Mouse (Mus musculus): ENCODE data around the gene Fnbp4. TPM values are rescaled to one million over a fixed set of nuclear protein-coding genes. Genes with fewer than 3 reads are reported as not detected.

Fnbp4 gene
- polyA plus RNA-seq, 1 experiment from 2014 or later = 147 TPM

- Histone ChIP-seq H3K4me1 (replicated peaks) (no peaks in the 10 kb centered on the region), H3K9me3 (no peaks in the 10 kb centered on the region), H3K9ac (replicated peaks) (no peak overlapping the region), H3K36me3 (no peaks in the 10 kb centered on the region), H3K4me3 (replicated peaks) (no peak overlapping the region), H3K4me2 (no peak overlapping the region), H3K27me3 (no peaks in the 10 kb centered on the region), H3K27ac (no peak overlapping the region)
- WGBS = 86% methylated on average over 11 of the region's 11 CpGs
- ATAC-seq (ENCODE audit: insufficient number of reproducible peaks, insufficient read depth, low FRiP score, low TSS enrichment, low read depth) = no peak
Measured at GRCm38 (mm10) chr2:90825515-90826172, 80.5 kb downstream of the Fnbp4 start.

GRCm38 (mm10) chr2:90828739-90829138, 83.6 kb downstream of the Fnbp4 start:
- no peak overlapping the region for H3K4me3 ChIP-seq (replicated peaks)
- no peaks in the 10 kb centered on the region for H3K4me1 ChIP-seq (replicated peaks)
- no peak overlapping the region for H3K4me2 ChIP-seq
- ATAC-seq (ENCODE audit: insufficient number of reproducible peaks, insufficient read depth, low FRiP score, low TSS enrichment, low read depth) = no peak
- no peaks in the 10 kb centered on the region for H3K27me3 ChIP-seq
- H3K9ac ChIP-seq (replicated peaks) = no peak overlapping the region
- H3K9me3 ChIP-seq = no peaks in the 10 kb centered on the region
- H3K36me3 ChIP-seq = no peaks in the 10 kb centered on the region
- WGBS = 65% methylated on average over 7 of the region's 7 CpGs
- H3K27ac ChIP-seq = no peak overlapping the region

Other genes with a start within 250 kb of the Fnbp4 start
- 1.3 and 1.5 TPM in 2 replicates for gene Ptprj, start 164.7 kb upstream of the Fnbp4 start, polyA plus RNA-seq (2016; fragmentation: Nextera tagmentation; extraction: Ambion mirVana)
- 60.9 and 63.4 TPM in 2 replicates for gene Nup160, start 68.2 kb upstream of the Fnbp4 start, polyA plus RNA-seq (2016; fragmentation: Nextera tagmentation; extraction: Ambion mirVana)
- 0.59 and 1.1 TPM in 2 replicates for gene Agbl2, start 37.4 kb downstream of the Fnbp4 start, polyA plus RNA-seq (2016; fragmentation: Nextera tagmentation; extraction: Ambion mirVana)
- gene Mtch2, start 101.8 kb downstream of the Fnbp4 start, polyA plus RNA-seq (2016; fragmentation: Nextera tagmentation; extraction: Ambion mirVana) = 184 and 195 TPM in 2 replicates
- gene C1qtnf4, start 140.5 kb downstream of the Fnbp4 start, polyA plus RNA-seq (2016; fragmentation: Nextera tagmentation; extraction: Ambion mirVana) = 20.6 and 20.9 TPM in 2 replicates
- 52.0 and 53.4 TPM in 2 replicates for gene Kbtbd4, start 159.4 kb downstream of the Fnbp4 start, polyA plus RNA-seq (2016; fragmentation: Nextera tagmentation; extraction: Ambion mirVana)
- gene Ndufs3, start 159.5 kb downstream of the Fnbp4 start, polyA plus RNA-seq (2016; fragmentation: Nextera tagmentation; extraction: Ambion mirVana) = 207 and 212 TPM in 2 replicates
- gene Celf1, start 195.0 kb downstream of the Fnbp4 start, polyA plus RNA-seq (2016; fragmentation: Nextera tagmentation; extraction: Ambion mirVana) = 113 and 125 TPM in 2 replicates

Measured in limb, embryonic 12.5 days (tissue).